Comparison of ENCODE assay signal across 9 mouse cellular contexts in genomic region chr15:86109650-86110211, GRCm38 (mm10). TPM values are rescaled to one million over a fixed set of nuclear protein-coding genes. Genes with fewer than 3 reads are reported as not detected.
A peak's percentile ranks its signal among the peaks of the same experiment; 100 is the strongest.
DNase-seq lines count a peak whose midpoint lies in the region; ATAC-seq and TF ChIP-seq lines count a peak whose summit lies in the region.
"Had no signal": no experiment of that assay in that cellular context is flagged by ENCODE, and none has a peak within 500 bp of the region (broad histone marks: within the 10 kb centered on the region; RNA-seq: fewer than 3 reads in every experiment).

No protein-coding gene starts in this region.

- H3K4me2 ChIP-seq in forebrain, postnatal 0 days (ENCODE audit: low read depth): no peak overlapping the region
- H3K4me2 ChIP-seq: lung, embryonic 15.5 days had no signal

- 0 out of 2 replicates have a peak overlapping the region, but pooled peaks have one; percentile 14 for H3K9ac ChIP-seq in forebrain, postnatal 0 days
- H3K9ac ChIP-seq: lung, embryonic 15.5 days had no signal

- peaks cover 4% of the 10 kb centered on the region; the same call in 1 of the 2 replicates for H3K36me3 ChIP-seq in forebrain, postnatal 0 days (ENCODE audit: insufficient read depth)
- no peaks in the 10 kb centered on the region for H3K36me3 ChIP-seq in thymus, adult 2 months (ENCODE audit: control insufficient read depth, insufficient read depth, low read length)
- H3K36me3 ChIP-seq: lung, embryonic 15.5 days had no signal

- H3K4me3 ChIP-seq in forebrain, postnatal 0 days (ENCODE audit: low read depth, low read length): no peak overlapping the region
- no peak overlapping the region for H3K4me3 ChIP-seq in thymus, adult 2 months (ENCODE audit: control insufficient read depth, insufficient read depth, low read length)
- H3K4me3 ChIP-seq: lung, embryonic 15.5 days had no signal

- no peak for TF ChIP-seq POLR2A in thymus, adult 2 months (IDR thresholded peaks at IDR 0.05; ENCODE audit: control insufficient read depth, extremely low read depth, insufficient read depth, low read length, poor library complexity)

- intact Hi-C loops in heart, postnatal 25 days (cut with DNase I): no loop called here
- intact Hi-C loops in left cerebral cortex, postnatal 10 days (cut with DNase I): no loop called here

- no peaks in the 10 kb centered on the region for H3K9me3 ChIP-seq in forebrain, postnatal 0 days (ENCODE audit: low read length)
- H3K9me3 ChIP-seq: lung, embryonic 15.5 days had no signal

- peak; percentile 13; the same call in 1 of the 2 replicates for ATAC-seq in forebrain, postnatal 0 days
- no peak for ATAC-seq in monocyte, adult 5-6 weeks (replicated peaks; ENCODE audit: insufficient number of reproducible peaks, low FRiP score, low TSS enrichment, poor library complexity, severe bottlenecking)

- WGBS in forebrain, postnatal 0 days: 57% methylated on average over 8 of the region's 8 CpGs
- WGBS in thymus, adult 2 months: 93% methylated on average over 8 of the region's 8 CpGs

- peak overlapping the region; percentile 59 for H3K27ac ChIP-seq in forebrain, postnatal 0 days (ENCODE audit: low read depth, low read length)
- no peak overlapping the region for H3K27ac ChIP-seq in thymus, adult 2 months (ENCODE audit: control insufficient read depth, insufficient read depth, low read length)
- H3K27ac ChIP-seq: lung, embryonic 15.5 days had no signal

- H3K27me3 ChIP-seq in forebrain, postnatal 0 days (ENCODE audit: insufficient read depth, low read length): no peaks in the 10 kb centered on the region
- H3K27me3 ChIP-seq in thymus, adult 2 months (ENCODE audit: control insufficient read depth, insufficient read depth, low read length): no peaks in the 10 kb centered on the region
- H3K27me3 ChIP-seq: lung, embryonic 15.5 days had no signal

- H3K4me1 ChIP-seq in forebrain, postnatal 0 days (ENCODE audit: insufficient read depth): peaks cover 12% of the 10 kb centered on the region
- H3K4me1 ChIP-seq in thymus, adult 2 months (replicated peaks; ENCODE audit: control insufficient read depth, insufficient read depth, low read length): peaks cover 35% of the 10 kb centered on the region

- peak; percentile 97 for DNase-seq in heart, adult 11 months
- DNase-seq in heart, postnatal 25 days (ENCODE audit: low spot score): no peak
- DNase-seq in brain, adult 2 months (ENCODE audit: low read depth, low spot score): peak; percentile 87
- DNase-seq in forebrain, postnatal 0 days: peak; percentile 70
- peak; percentile 71 to 75 for DNase-seq in left cerebral cortex, postnatal 10 days (ENCODE audit: extremely low spot score in 1 of 2, low spot score in 2 of 2)
- no peak for DNase-seq in thymus, adult 2 months
- DNase-seq in urinary bladder, postnatal 36 days (ENCODE audit: low spot score in 2 of 2): no peak

- TF ChIP-seq CTCF in forebrain, postnatal 0 days (IDR thresholded peaks at IDR 0.05; ENCODE audit: low read depth): no peak
- no peak for TF ChIP-seq CTCF in thymus, adult 2 months (IDR thresholded peaks at IDR 0.05; ENCODE audit: borderline replicate concordance, control insufficient read depth, extremely low read depth, insufficient read depth, low read length, poor library complexity)

RNA-seq across cellular contexts. Expression of gene Gramd4, which starts 52.2 kb away (rescaled TPM):
- total RNA-seq in heart, postnatal 25 days (2021): 10 to 100 TPM; 30.4 to 34.7 TPM
- total RNA-seq in forebrain, postnatal 0 days (2014; rRNA removed): 54.5 and 57.0 TPM in 2 replicates
- polyA plus RNA-seq in forebrain, postnatal 0 days (2015; fragmentation: Nextera tagmentation; extraction: Ambion mirVana): 24.8 and 28.8 TPM in 2 replicates
- 10 to 100 TPM; 38.3 to 41.4 TPM for total RNA-seq in left cerebral cortex, postnatal 10 days (2021)
- 112 to 191 TPM (median 137 TPM) in 3 replicates for total RNA-seq in monocyte, adult 5-6 weeks (2017)
- polyA plus RNA-seq in thymus, adult 2 months (2012; rRNA removed): 35.1 and 37.1 TPM in 2 replicates

Comparison
In these comparisons a context has a peak if more than half of its experiments do, and no peak if none do; other contexts are left out.
1. DNase-seq: peak in heart, adult 11 months (single experiment), brain, adult 2 months (single experiment), forebrain, postnatal 0 days (single experiment) and left cerebral cortex, postnatal 10 days (2 of 2); none in heart, postnatal 25 days (single experiment), thymus, adult 2 months (single experiment) and urinary bladder, postnatal 36 days (0 of 2).